Mouse (Mus musculus) heart, postnatal 14 days (tissue): ENCODE data around the gene Pgap3. TPM values are rescaled to one million over a fixed set of nuclear protein-coding genes. Genes with fewer than 3 reads are reported as not detected.

Source experiments
- DNase-seq, 2 experiments: peaks; one replicate each; pipeline ENCODE4 v3.0.0; 2021 to 2022
- intact Hi-C: fragments of 180-260 bp; cut with DNase I; formaldehyde crosslinking; loops from one replicate; pipeline ENCODE4 v1.15.1; 2025
- total RNA-seq, 2 experiments: library from RNA; stranded (reverse); gene quantifications; 2 replicates each; pipeline ENCODE4 v1.2.3; 2021

The Pgap3 gene
- total RNA-seq, 2 experiments from 2014 or later = 11.7 to 11.9 TPM

- intact Hi-C loops = loop anchor here (2.0 kb wide), 1 partner anchor 25 kb away; the partner anchor contains the start of gene Mien1
- no peak for DNase-seq
Measured at GRCm38 (mm10) chr11:98413731-98414130, 13.4 kb upstream of the Pgap3 start.

GRCm38 (mm10) chr11:98412797-98413301 is 12.6 kb upstream of the Pgap3 start:
- intact Hi-C loops = loop anchor here (2.0 kb wide), 1 partner anchor 26 kb away; the partner anchor contains the start of gene Mien1
- DNase-seq = peak; percentile 39 to 46

GRCm38 (mm10) chr11:98412273-98412796 is 12.0 kb upstream of the Pgap3 start, which contains the start of gene Erbb2:
Gene Erbb2 (plus strand): TSS chr11:98412470.
- peak; percentile 76 to 80 for DNase-seq
- intact Hi-C loops = loop anchor here (2.0 kb wide), 1 partner anchor 26 kb away; the partner anchor contains the start of gene Mien1

- intact Hi-C loops = no loop called here
- DNase-seq = peak in 1 of 2 experiments; percentile 42
Measured at GRCm38 (mm10) chr11:98409341-98409822, 9.1 kb upstream of the Pgap3 start.

GRCm38 (mm10) chr11:98408872-98409271 is 8.6 kb upstream of the Pgap3 start:
- no peak for DNase-seq
- intact Hi-C loops = no loop called here

GRCm38 (mm10) chr11:98406621-98407020 is 6.3 kb upstream of the Pgap3 start:
- intact Hi-C loops = no loop called here
- DNase-seq = no peak

- DNase-seq = no peak
- intact Hi-C loops = loop anchor here (5.0 kb wide), 1 partner anchor 36 kb away; the partner anchor contains the start of gene Mien1
Measured at GRCm38 (mm10) chr11:98400816-98401215, 526 bp upstream of the Pgap3 start.

- intact Hi-C loops = no loop called here
- no peak for DNase-seq
Measured at GRCm38 (mm10) chr11:98397946-98398345, 2.3 kb downstream of the Pgap3 start.

GRCm38 (mm10) chr11:98395041-98395440 is 5.2 kb downstream of the Pgap3 start:
- peak; percentile 66 to 74 for DNase-seq

GRCm38 (mm10) chr11:98394301-98394700 is 6.0 kb downstream of the Pgap3 start:
- intact Hi-C loops = no loop called here
- DNase-seq = peak; percentile 36 to 64

More at GRCm38 (mm10) chr11:98395041-98395440, 5.2 kb downstream of the Pgap3 start:
- intact Hi-C loops = no loop called here

- DNase-seq = peak; percentile 62 to 72
- intact Hi-C loops = no loop called here
Measured at GRCm38 (mm10) chr11:98393317-98393716, 7.0 kb downstream of the Pgap3 start.

GRCm38 (mm10) chr11:98392645-98393044 is 7.6 kb downstream of the Pgap3 start:
- intact Hi-C loops = no loop called here
- no peak for DNase-seq

GRCm38 (mm10) chr11:98392034-98392433 is 8.3 kb downstream of the Pgap3 start:
- intact Hi-C loops = no loop called here
- DNase-seq = no peak

GRCm38 (mm10) chr11:98390141-98390540 is 10.1 kb downstream of the Pgap3 start:
- intact Hi-C loops = no loop called here

GRCm38 (mm10) chr11:98389221-98389780 is 11.0 kb downstream of the Pgap3 start:
- intact Hi-C loops = loop anchor here (1.0 to 2.0 kb wide), 2 partner anchors 16 to 47 kb away; no protein-coding TSS in a partner anchor
- peak; percentile 54 to 70 for DNase-seq

More at GRCm38 (mm10) chr11:98390141-98390540, 10.1 kb downstream of the Pgap3 start:
- no peak for DNase-seq

GRCm38 (mm10) chr11:98388282-98388681 is 12.0 kb downstream of the Pgap3 start:
- intact Hi-C loops = loop anchor here (2.0 kb wide), 1 partner anchor 15 kb away; no protein-coding TSS in a partner anchor
- DNase-seq = no peak

GRCm38 (mm10) chr11:98387056-98387577 is 13.2 kb downstream of the Pgap3 start:
- intact Hi-C loops = no loop called here
- no peak for DNase-seq

GRCm38 (mm10) chr11:98386596-98386995 is 13.7 kb downstream of the Pgap3 start:
- intact Hi-C loops = no loop called here
- DNase-seq = no peak

- intact Hi-C loops = no loop called here
- DNase-seq = no peak
Measured at GRCm38 (mm10) chr11:98385638-98386585, 14.4 kb downstream of the Pgap3 start, which contains the start of gene Pnmt. Gene Pnmt (plus strand): TSS chr11:98386450.
